ENCODE assay signal across 20 mouse cellular contexts in genomic region chr9:13583952-13584351, GRCm38 (mm10).
DNase-seq lines count a peak whose midpoint lies in the region; ATAC-seq and TF ChIP-seq lines count a peak whose summit lies in the region.
"Had no signal": no experiment of that assay in that cellular context is flagged by ENCODE, and none has a peak within 500 bp of the region (broad histone marks: within the 10 kb centered on the region; RNA-seq: fewer than 3 reads in every experiment).

No protein-coding gene starts in this region.

- TF ChIP-seq POLR2A in lung, adult 2 months (IDR thresholded peaks at IDR 0.05; ENCODE audit: borderline replicate concordance, extremely low read depth, low read depth, low read length), result no peak

- DNase-seq in forebrain, embryonic 14.5 days (ENCODE audit: low spot score), result peak; percentile 23
- DNase-seq in lung, postnatal 0 days (ENCODE audit: low spot score), result peak; percentile 24
- no peak for DNase-seq in lung, adult 2 months
- no peak for DNase-seq in yolk sac, embryonic 10.5 days (ENCODE audit: low spot score)
- DNase-seq: adrenal gland, postnatal 36 days; cerebellum, postnatal 36 days; gastrocnemius, postnatal 10 days; layer of hippocampus, adult 9-11 months; lung, postnatal 4 days; right cerebral cortex, postnatal 25 days had no signal

- no peaks in the 10 kb centered on the region for H3K9me3 ChIP-seq in forebrain, embryonic 14.5 days (replicated peaks; ENCODE audit: control insufficient read depth, low read length)
- no peaks in the 10 kb centered on the region for H3K9me3 ChIP-seq in forebrain, embryonic 15.5 days
- H3K9me3 ChIP-seq in hindbrain, embryonic 15.5 days, result no peaks in the 10 kb centered on the region
- H3K9me3 ChIP-seq in hindbrain, embryonic 12.5 days (replicated peaks), result no peaks in the 10 kb centered on the region
- no peaks in the 10 kb centered on the region for H3K9me3 ChIP-seq in lung, postnatal 0 days (ENCODE audit: low read length)
- no peaks in the 10 kb centered on the region for H3K9me3 ChIP-seq in limb, embryonic 12.5 days
- H3K9me3 ChIP-seq: embryonic facial prominence, embryonic 15.5 days; midbrain, embryonic 12.5 days; neural tube, embryonic 12.5 days had no signal

- no peak overlapping the region for H3K4me2 ChIP-seq in forebrain, embryonic 14.5 days (ENCODE audit: low read length)
- no peak overlapping the region for H3K4me2 ChIP-seq in forebrain, embryonic 15.5 days (replicated peaks)
- no peak overlapping the region for H3K4me2 ChIP-seq in hindbrain, embryonic 15.5 days
- H3K4me2 ChIP-seq in hindbrain, embryonic 12.5 days (replicated peaks), result no peak overlapping the region
- no peak overlapping the region for H3K4me2 ChIP-seq in lung, postnatal 0 days (replicated peaks; ENCODE audit: low read depth, low read length)
- no peak overlapping the region for H3K4me2 ChIP-seq in limb, embryonic 12.5 days
- H3K4me2 ChIP-seq: embryonic facial prominence, embryonic 15.5 days; heart, embryonic 11.5 days; liver, embryonic 11.5 days; midbrain, embryonic 12.5 days; neural tube, embryonic 12.5 days had no signal

- no peaks in the 10 kb centered on the region for H3K36me3 ChIP-seq in forebrain, embryonic 14.5 days (ENCODE audit: control insufficient read depth, insufficient read depth, low read length)
- no peaks in the 10 kb centered on the region for H3K36me3 ChIP-seq in forebrain, embryonic 15.5 days
- H3K36me3 ChIP-seq in hindbrain, embryonic 15.5 days, result no peaks in the 10 kb centered on the region
- no peaks in the 10 kb centered on the region for H3K36me3 ChIP-seq in hindbrain, embryonic 12.5 days
- H3K36me3 ChIP-seq in lung, postnatal 0 days (ENCODE audit: insufficient read depth, low read length), result no peaks in the 10 kb centered on the region
- no peaks in the 10 kb centered on the region for H3K36me3 ChIP-seq in limb, embryonic 12.5 days
- H3K36me3 ChIP-seq: embryonic facial prominence, embryonic 15.5 days; midbrain, embryonic 12.5 days; neural tube, embryonic 12.5 days had no signal

- TF ChIP-seq CTCF in lung, postnatal 0 days (IDR thresholded peaks at IDR 0.05), result no peak
- no peak for TF ChIP-seq CTCF in lung, adult 2 months (IDR thresholded peaks at IDR 0.05; ENCODE audit: insufficient read depth, low read length)

- no peak for ATAC-seq in forebrain, embryonic 14.5 days
- no peak for ATAC-seq in forebrain, embryonic 15.5 days (replicated peaks)
- ATAC-seq in hindbrain, embryonic 15.5 days (ENCODE audit: low FRiP score, low read depth), result no peak
- ATAC-seq in hindbrain, embryonic 12.5 days (ENCODE audit: low FRiP score), result no peak
- ATAC-seq in lung, postnatal 0 days, result no peak
- no peak for ATAC-seq in limb, embryonic 12.5 days (ENCODE audit: insufficient number of reproducible peaks, insufficient read depth, low FRiP score, low TSS enrichment, low read depth)
- ATAC-seq: Patski had no signal

- no peak overlapping the region for H3K4me3 ChIP-seq in forebrain, embryonic 14.5 days (ENCODE audit: low read depth, low read length)
- H3K4me3 ChIP-seq in forebrain, embryonic 15.5 days, result no peak overlapping the region
- H3K4me3 ChIP-seq in hindbrain, embryonic 15.5 days, result no peak overlapping the region
- no peak overlapping the region for H3K4me3 ChIP-seq in hindbrain, embryonic 12.5 days
- H3K4me3 ChIP-seq in lung, postnatal 0 days (ENCODE audit: low read depth, low read length), result no peak overlapping the region
- H3K4me3 ChIP-seq in lung, adult 2 months (replicated peaks; ENCODE audit: extremely low read depth, low read depth, low read length), result no peak overlapping the region
- H3K4me3 ChIP-seq in limb, embryonic 12.5 days (replicated peaks), result no peak overlapping the region
- H3K4me3 ChIP-seq: embryonic facial prominence, embryonic 15.5 days; midbrain, embryonic 12.5 days; neural tube, embryonic 12.5 days had no signal

- H3K9ac ChIP-seq in forebrain, embryonic 14.5 days (ENCODE audit: low read length), result no peak overlapping the region
- H3K9ac ChIP-seq in forebrain, embryonic 15.5 days (replicated peaks), result no peak overlapping the region
- no peak overlapping the region for H3K9ac ChIP-seq in hindbrain, embryonic 15.5 days
- H3K9ac ChIP-seq in hindbrain, embryonic 12.5 days, result no peak overlapping the region
- no peak overlapping the region for H3K9ac ChIP-seq in lung, postnatal 0 days (replicated peaks; ENCODE audit: low read depth)
- H3K9ac ChIP-seq in limb, embryonic 12.5 days (replicated peaks), result no peak overlapping the region
- H3K9ac ChIP-seq: embryonic facial prominence, embryonic 15.5 days; midbrain, embryonic 12.5 days; neural tube, embryonic 12.5 days had no signal

- 0 out of 2 replicates have a peak, but pooled peaks have one; percentile 9 for TF ChIP-seq EP300 in lung, postnatal 0 days (IDR thresholded peaks at IDR 0.05)

- 39% methylated on average over 5 of the region's 5 CpGs for WGBS in forebrain, embryonic 14.5 days
- WGBS in forebrain, embryonic 15.5 days, result 38% methylated on average over 5 of the region's 5 CpGs
- 41% methylated on average over 5 of the region's 5 CpGs for WGBS in hindbrain, embryonic 15.5 days
- 50% methylated on average over 5 of the region's 5 CpGs for WGBS in hindbrain, embryonic 12.5 days
- 13% methylated on average over 5 of the region's 5 CpGs for whole genome bisulfite sequencing in lung, postnatal 0 days
- 29% methylated on average over 5 of the region's 5 CpGs for whole genome bisulfite sequencing in lung, adult 2 months
- WGBS in limb, embryonic 12.5 days, result 32% methylated on average over 5 of the region's 5 CpGs

- no peak overlapping the region for H3K27ac ChIP-seq in forebrain, embryonic 14.5 days (ENCODE audit: low read depth, low read length)
- H3K27ac ChIP-seq in forebrain, embryonic 15.5 days (replicated peaks), result no peak overlapping the region
- 0 out of 2 replicates have a peak overlapping the region, but pooled peaks have one; percentile 34 for H3K27ac ChIP-seq in hindbrain, embryonic 15.5 days (replicated peaks)
- H3K27ac ChIP-seq in hindbrain, embryonic 12.5 days, result no peak overlapping the region
- no peak overlapping the region for H3K27ac ChIP-seq in lung, postnatal 0 days (ENCODE audit: low read length)
- 0 out of 2 replicates have a peak overlapping the region, but pooled peaks have one; percentile 17 for H3K27ac ChIP-seq in limb, embryonic 12.5 days
- H3K27ac ChIP-seq: midbrain, embryonic 12.5 days; neural tube, embryonic 12.5 days had no signal

- H3K27me3 ChIP-seq in forebrain, embryonic 14.5 days (replicated peaks; ENCODE audit: control insufficient read depth, insufficient read depth, low read length), result no peaks in the 10 kb centered on the region
- no peaks in the 10 kb centered on the region for H3K27me3 ChIP-seq in forebrain, embryonic 15.5 days
- no peaks in the 10 kb centered on the region for H3K27me3 ChIP-seq in hindbrain, embryonic 15.5 days
- no peaks in the 10 kb centered on the region for H3K27me3 ChIP-seq in hindbrain, embryonic 12.5 days
- H3K27me3 ChIP-seq in lung, postnatal 0 days (replicated peaks; ENCODE audit: insufficient read depth, low read length), result no peaks in the 10 kb centered on the region
- no peaks in the 10 kb centered on the region for H3K27me3 ChIP-seq in limb, embryonic 12.5 days
- H3K27me3 ChIP-seq: embryonic facial prominence, embryonic 15.5 days; midbrain, embryonic 12.5 days; neural tube, embryonic 12.5 days; Patski had no signal

- peaks cover 16% of the 10 kb centered on the region for H3K4me1 ChIP-seq in forebrain, embryonic 14.5 days (ENCODE audit: control insufficient read depth, insufficient read depth, low read length)
- peaks cover 28% of the 10 kb centered on the region for H3K4me1 ChIP-seq in forebrain, embryonic 15.5 days
- peaks cover 20% of the 10 kb centered on the region for H3K4me1 ChIP-seq in hindbrain, embryonic 15.5 days (replicated peaks)
- peaks cover 14% of the 10 kb centered on the region for H3K4me1 ChIP-seq in hindbrain, embryonic 12.5 days
- H3K4me1 ChIP-seq in lung, postnatal 0 days (ENCODE audit: insufficient read depth, low read depth, low read length), result peaks cover 20% of the 10 kb centered on the region; the same call in 1 of the 2 replicates
- peaks cover 23% of the 10 kb centered on the region for H3K4me1 ChIP-seq in lung, adult 2 months (ENCODE audit: control insufficient read depth, insufficient read depth, low read length)
- H3K4me1 ChIP-seq in limb, embryonic 12.5 days (replicated peaks), result peaks cover 42% of the 10 kb centered on the region

Comparison
In these comparisons a context has a peak if more than half of its experiments do, and no peak if none do; other contexts are left out.
1. DNase-seq: peak in forebrain, embryonic 14.5 days (single experiment) and lung, postnatal 0 days (single experiment); none in lung, adult 2 months (single experiment) and yolk sac, embryonic 10.5 days (single experiment).
2. H3K27ac ChIP-seq: peak in hindbrain, embryonic 15.5 days (single experiment) and limb, embryonic 12.5 days (single experiment); none in forebrain, embryonic 14.5 days (single experiment), forebrain, embryonic 15.5 days (single experiment), hindbrain, embryonic 12.5 days (single experiment) and lung, postnatal 0 days (single experiment).